Comparison of ENCODE assay signal across 9 mouse cellular contexts in the genomic region with DNA sequence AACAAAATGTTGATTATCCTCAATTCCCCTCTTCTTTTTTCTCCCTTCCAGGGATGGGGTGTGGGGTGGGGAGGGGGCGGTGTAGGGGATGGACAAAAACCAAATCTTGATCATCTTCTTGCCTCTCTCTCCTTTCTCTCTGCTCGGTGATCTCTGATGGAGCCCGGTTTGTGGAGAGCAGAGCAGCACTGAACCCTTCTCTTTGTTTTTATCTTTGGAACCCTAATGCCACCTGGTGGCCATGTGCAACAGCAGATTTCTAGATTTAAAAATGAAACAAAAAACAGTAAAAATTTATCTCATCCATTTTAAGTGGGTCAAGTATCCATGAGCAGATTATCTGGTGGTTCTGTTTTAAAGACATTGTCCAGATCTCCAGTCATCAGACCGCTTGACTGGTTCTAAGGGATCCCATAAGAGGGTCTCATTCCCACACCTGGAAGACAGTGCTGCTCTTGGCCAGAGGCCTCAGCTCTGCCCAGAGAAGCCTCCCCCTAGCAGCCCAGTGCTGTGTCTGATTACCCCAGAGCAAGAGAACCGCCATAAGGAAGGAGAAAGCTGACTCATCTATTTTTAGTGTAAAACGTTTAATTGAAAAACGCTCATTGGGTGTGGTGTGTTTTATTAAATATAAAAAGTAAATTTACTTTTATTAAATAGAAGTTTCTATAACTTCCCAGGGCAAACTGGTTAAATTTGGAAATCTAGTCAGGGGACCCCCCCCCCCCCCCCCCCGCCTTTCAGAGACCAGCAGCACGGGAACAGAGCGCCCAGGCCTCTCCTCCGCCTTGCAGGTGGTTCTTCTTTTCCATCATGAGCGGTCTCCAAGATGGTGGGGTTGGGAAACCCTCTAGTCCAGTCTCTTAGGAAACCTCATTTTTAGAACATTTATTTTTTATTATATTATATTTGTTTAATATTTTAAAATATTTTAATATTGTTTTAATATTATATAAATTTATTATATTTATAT. TPM values are rescaled to one million over a fixed set of nuclear protein-coding genes. Genes with fewer than 3 reads are reported as not detected.
A peak's percentile ranks its signal among the peaks of the same experiment; 100 is the strongest.
DNase-seq lines count a peak whose midpoint lies in the region; ATAC-seq lines count a peak whose summit lies in the region.
"Had no signal": no experiment of that assay in that cellular context is flagged by ENCODE, and none has a peak within 500 bp of the region (broad histone marks: within the 10 kb centered on the region; RNA-seq: fewer than 3 reads in every experiment).

No protein-coding gene starts in this region.

- no peak overlapping the region for H3K4me3 ChIP-seq in hindbrain, embryonic 10.5 days
- H3K4me3 ChIP-seq in midbrain, embryonic 10.5 days, result 0 out of 2 replicates have a peak overlapping the region, but pooled peaks have one; percentile 4
- H3K4me3 ChIP-seq: megakaryocyte, embryonic 14.5 days had no signal

- H3K4me1 ChIP-seq in hindbrain, embryonic 10.5 days (replicated peaks), result 0 out of 2 replicates have a peak, but pooled peaks cover 3% of the 10 kb centered on the region
- peaks cover 3% of the 10 kb centered on the region for H3K4me1 ChIP-seq in midbrain, embryonic 10.5 days

- DNase-seq in gastrocnemius, adult 18-20 months (ENCODE audit: low spot score), result peak; percentile 17
- DNase-seq in gastrocnemius, postnatal 10 days, result no peak
- peak; percentile 79 for DNase-seq in embryo, embryonic 11 days
- DNase-seq in hindbrain, embryonic 10.5 days (ENCODE audit: low spot score), result peak; percentile 53
- peak; percentile 39 to 58 for DNase-seq in layer of hippocampus, postnatal 14 days (ENCODE audit: low spot score in 2 of 2)
- DNase-seq in midbrain, embryonic 10.5 days (ENCODE audit: low spot score), result peak; percentile 46
- DNase-seq in spleen, adult 12 weeks (ENCODE audit: low spot score), result peak; percentile 22

- H3K27ac ChIP-seq in hindbrain, embryonic 10.5 days, result peak overlapping the region; percentile 79
- peak overlapping the region; percentile 73 for H3K27ac ChIP-seq in midbrain, embryonic 10.5 days (replicated peaks)

- 44% methylated on average over 12 of the region's 12 CpGs for WGBS in hindbrain, embryonic 10.5 days
- WGBS in midbrain, embryonic 10.5 days, result 44% methylated on average over 12 of the region's 12 CpGs

- H3K27me3 ChIP-seq in hindbrain, embryonic 10.5 days (ENCODE audit: insufficient read depth, poor library complexity, severe bottlenecking), result no peaks in the 10 kb centered on the region
- no peaks in the 10 kb centered on the region for H3K27me3 ChIP-seq in midbrain, embryonic 10.5 days (ENCODE audit: low read depth, poor library complexity, severe bottlenecking)
- H3K27me3 ChIP-seq: megakaryocyte, embryonic 14.5 days had no signal

- ATAC-seq in activated CD4-positive, CD25-positive, alpha-beta regulatory T cell, adult 4 months, result peak; percentile 66

- no peaks in the 10 kb centered on the region for H3K36me3 ChIP-seq in hindbrain, embryonic 10.5 days
- no peaks in the 10 kb centered on the region for H3K36me3 ChIP-seq in midbrain, embryonic 10.5 days

- no peaks in the 10 kb centered on the region for H3K9me3 ChIP-seq in hindbrain, embryonic 10.5 days
- H3K9me3 ChIP-seq in midbrain, embryonic 10.5 days (replicated peaks), result no peaks in the 10 kb centered on the region; the same call in 1 of the 2 replicates

RNA-seq across cellular contexts. Expression of a gene that starts 5.3 kb away (rescaled TPM):
- 1 to 10 TPM; 5.1 to 6.9 TPM for total RNA-seq in gastrocnemius, adult 18-20 months (2021)
- 1 to 10 TPM; 6.6 to 8.4 TPM for total RNA-seq in gastrocnemius, postnatal 10 days (2021)
- polyA plus RNA-seq in activated CD4-positive, CD25-positive, alpha-beta regulatory T cell, adult 4 months (2017; shearing (Covaris generic)), result 1 to 10 TPM; 7.0 to 8.0 TPM
- polyA plus RNA-seq in hindbrain, embryonic 10.5 days (2016; fragmentation: Nextera tagmentation; extraction: Ambion mirVana), result 55.2 and 62.2 TPM in 2 replicates
- 10 to 100 TPM; 32.5 to 37.0 TPM for total RNA-seq in layer of hippocampus, postnatal 14 days (2021)
- 62.4 and 80.1 TPM in 2 replicates for polyA plus RNA-seq in midbrain, embryonic 10.5 days (2016; fragmentation: Nextera tagmentation; extraction: Ambion mirVana)

RNA-seq across cellular contexts. Expression of a gene that starts 36.7 kb away (rescaled TPM):
- total RNA-seq in gastrocnemius, adult 18-20 months (2021), result under 1 TPM; 0.37 to 0.64 TPM
- 1 to 10 TPM; 1.2 to 1.4 TPM for total RNA-seq in gastrocnemius, postnatal 10 days (2021)
- polyA plus RNA-seq in activated CD4-positive, CD25-positive, alpha-beta regulatory T cell, adult 4 months (2017; shearing (Covaris generic)), result 1 to 10 TPM; 2.1 TPM
- polyA plus RNA-seq in hindbrain, embryonic 10.5 days (2016; fragmentation: Nextera tagmentation; extraction: Ambion mirVana), result 5.2 and 6.6 TPM in 2 replicates
- total RNA-seq in layer of hippocampus, postnatal 14 days (2021), result 10 to 100 TPM in 1 of 2 experiments, 1 to 10 TPM in 1; 7.3 to 10.3 TPM
- 6.3 and 7.7 TPM in 2 replicates for polyA plus RNA-seq in midbrain, embryonic 10.5 days (2016; fragmentation: Nextera tagmentation; extraction: Ambion mirVana)

RNA-seq across cellular contexts. Expression of a gene that starts 51.5 kb away (rescaled TPM):
- 10 to 100 TPM; 36.3 to 38.4 TPM for total RNA-seq in gastrocnemius, adult 18-20 months (2021)
- total RNA-seq in gastrocnemius, postnatal 10 days (2021), result 10 to 100 TPM; 15.5 to 18.2 TPM
- 1 to 10 TPM in 1 of 2 experiments, under 1 TPM in 1; 0.61 to 1.2 TPM for polyA plus RNA-seq in activated CD4-positive, CD25-positive, alpha-beta regulatory T cell, adult 4 months (2017; shearing (Covaris generic))
- polyA plus RNA-seq in hindbrain, embryonic 10.5 days (2016; fragmentation: Nextera tagmentation; extraction: Ambion mirVana), result 8.3 and 10.6 TPM in 2 replicates
- total RNA-seq in layer of hippocampus, postnatal 14 days (2021), result 100 to 1,000 TPM; 197 TPM
- polyA plus RNA-seq in midbrain, embryonic 10.5 days (2016; fragmentation: Nextera tagmentation; extraction: Ambion mirVana), result 7.5 and 10.1 TPM in 2 replicates

Comparison
In these comparisons a context has a peak if more than half of its experiments do, and no peak if none do; other contexts are left out.
1. RNA of a gene that starts 51.5 kb away (total RNA-seq): 197 TPM in layer of hippocampus, postnatal 14 days; 36.3 to 38.4 TPM in gastrocnemius, adult 18-20 months and 15.5 to 18.2 TPM in gastrocnemius, postnatal 10 days; every median in the first group is over 4 times any median in the second.